Mouse (Mus musculus) C2C12 (cell line): Measurements from ENCODE around the gene Pias3.

Source experiments
- CTCF ChIP-seq: IDR thresholded peaks from one replicate; pipeline ENCODE4 v1.5.1; 2011; ENCODE audit not compliant: control insufficient read depth, insufficient read depth, insufficient read length
- FOSL1 ChIP-seq: IDR thresholded peaks from one replicate; pipeline ENCODE4 v1.8.0; 2011; ENCODE audit warnings: mild to moderate bottlenecking, low read length; ENCODE audit not compliant: poor library complexity, insufficient read depth, severe bottlenecking
- MAX ChIP-seq: IDR thresholded peaks from one replicate; pipeline ENCODE4 v1.6.1; 2011; ENCODE audit warnings: mild to moderate bottlenecking, control low read depth
- MYOG ChIP-seq: IDR thresholded peaks from one replicate; pipeline ENCODE4 v1.6.1; 2011; ENCODE audit not compliant: control insufficient read depth, insufficient read length; ENCODE audit errors: extremely low read depth
- USF1 ChIP-seq: IDR thresholded peaks from one replicate; pipeline ENCODE4 v1.6.1; 2011; ENCODE audit warnings: low read depth, mild to moderate bottlenecking, control low read depth, moderate library complexity

DNA sequence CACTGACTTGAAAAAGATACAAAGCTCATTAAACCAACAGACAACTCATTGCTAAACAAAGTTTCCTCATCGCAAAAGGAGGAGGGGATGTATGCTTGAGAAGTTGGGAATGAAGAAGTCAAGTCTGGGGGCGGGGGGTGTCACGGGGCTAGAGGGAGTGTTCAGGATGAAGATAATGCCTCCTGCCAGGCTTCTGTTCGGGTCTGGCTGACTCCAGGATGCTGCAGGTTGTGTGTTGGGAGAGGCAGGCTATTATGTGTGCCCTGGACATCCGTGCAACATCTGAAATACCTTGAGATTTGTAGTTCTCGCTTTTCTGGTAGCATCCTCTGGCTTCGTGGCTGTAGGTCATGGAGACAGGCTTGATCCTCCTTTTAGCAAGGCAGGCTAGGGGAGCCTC, 17.7 kb upstream of the Pias3 start:
- no peak for TF ChIP-seq CTCF
- TF ChIP-seq MYOG: no peak
- no peak for TF ChIP-seq FOSL1
- TF ChIP-seq MAX: no peak
- TF ChIP-seq USF1: no peak
